Mouse (Mus musculus): Measurements from ENCODE around the gene Prm3.

- TF ChIP-seq CTCF (IDR thresholded peaks at IDR 0.05; ENCODE audit: low read depth, low read length) (no peak), POLR2A (IDR thresholded peaks at IDR 0.05; ENCODE audit: insufficient read depth, low read length) (no peak), EP300 (IDR thresholded peaks at IDR 0.05; ENCODE audit: insufficient read depth, low read depth, low read length) (no peak)
Observed at GRCm38 (mm10) chr16:10749226-10749625, 41.5 kb downstream of the Prm3 start.
